Mouse (Mus musculus) neural tube, embryonic 10.5 days (tissue): ENCODE results near the gene Gba.
"Not testable (repeated sequence)": the region's sequence is repeated elsewhere in the genome, so short reads cannot be mapped to it uniquely, and the experiment has no call there.

Source experiments
- DNase-seq: peaks from one replicate; pipeline ENCODE4 v3.0.0-alpha.2; 2017; ENCODE audit warnings: low spot score; ENCODE audit errors: extremely low spot score

The Gba gene

DNA sequence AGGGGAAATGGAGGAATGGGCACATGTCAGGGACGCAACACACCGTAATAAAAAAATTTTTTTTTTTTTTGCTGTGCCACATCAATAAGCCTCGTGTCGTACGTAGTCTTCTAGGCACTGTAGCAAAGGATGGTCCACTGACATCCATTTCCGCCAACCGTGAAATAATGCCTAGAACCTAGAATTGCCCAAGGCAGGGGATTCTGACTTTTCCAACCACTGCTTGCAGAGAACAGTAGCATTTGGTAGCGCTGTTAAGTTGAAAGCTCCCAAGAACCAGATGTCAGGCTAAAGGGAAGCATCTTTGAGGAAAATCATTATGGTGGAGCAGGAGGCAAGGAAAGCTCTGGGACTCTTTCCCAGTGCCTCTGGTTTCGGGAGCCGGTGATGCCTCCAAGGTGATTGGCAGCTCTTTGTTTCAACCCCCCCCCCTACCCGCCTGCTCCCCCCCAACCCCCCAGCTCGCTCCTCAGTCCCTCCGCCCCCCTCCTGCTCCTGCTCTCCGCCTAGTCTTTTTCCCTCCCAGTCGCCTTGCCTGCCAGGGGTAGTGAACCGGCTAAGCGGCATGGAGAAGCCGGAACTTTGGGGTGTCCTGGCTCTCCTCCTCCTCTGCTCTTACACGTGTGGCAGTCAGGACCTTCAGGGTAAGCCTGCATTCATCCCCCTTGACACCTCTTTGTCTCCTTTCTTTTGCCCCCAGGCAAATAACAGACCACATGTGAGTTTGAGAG lies 12.1 kb downstream of the Gba start, which contains the start of gene Thbs3:
Gene Thbs3, plus strand, starts transcription at position 500 of the 731 bp plus-strand sequence.
- peak; percentile 58 for DNase-seq

DNA sequence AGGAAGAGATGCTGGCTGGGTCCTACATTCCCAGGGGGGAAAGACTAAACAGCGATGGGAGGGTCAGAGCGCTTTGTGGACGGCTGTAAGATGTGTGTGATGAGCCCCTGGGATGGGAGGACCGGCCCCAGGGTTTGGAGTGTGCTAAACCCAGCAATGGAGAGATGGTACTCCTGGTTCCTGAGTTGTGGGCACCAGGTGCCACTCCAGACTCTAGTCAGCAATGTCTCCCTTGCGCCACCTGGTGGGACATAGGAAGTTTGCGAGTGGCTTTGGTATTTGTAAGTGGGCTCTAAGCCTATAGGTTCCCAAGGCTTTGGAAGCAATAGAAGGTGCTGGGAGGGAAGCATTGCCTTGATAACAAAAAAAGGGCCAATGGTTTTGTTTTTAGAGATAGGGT lies 13.1 kb downstream of the Gba start:
- DNase-seq, result peak; percentile 86

DNA sequence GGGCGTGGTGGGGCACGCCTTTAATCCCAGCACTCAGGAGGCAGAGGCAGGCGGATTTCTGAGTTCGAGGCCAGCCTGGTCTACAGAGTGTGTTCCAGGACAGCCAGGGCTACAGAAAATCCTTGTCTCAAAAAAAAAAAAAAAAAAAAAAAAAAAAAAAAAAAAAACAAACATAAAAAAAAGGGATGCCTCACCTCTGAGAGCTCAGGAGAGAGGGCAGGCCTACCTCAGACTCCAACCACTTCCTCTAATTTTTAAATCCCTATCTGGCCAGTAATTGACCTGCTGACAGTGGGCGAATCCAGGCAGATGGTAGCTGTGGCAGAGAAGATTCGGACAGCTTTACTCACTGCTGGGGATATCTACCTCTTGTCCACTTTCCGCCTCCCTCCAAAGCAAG lies 13.7 kb downstream of the Gba start:
- DNase-seq, result not testable (repeated sequence)

DNA sequence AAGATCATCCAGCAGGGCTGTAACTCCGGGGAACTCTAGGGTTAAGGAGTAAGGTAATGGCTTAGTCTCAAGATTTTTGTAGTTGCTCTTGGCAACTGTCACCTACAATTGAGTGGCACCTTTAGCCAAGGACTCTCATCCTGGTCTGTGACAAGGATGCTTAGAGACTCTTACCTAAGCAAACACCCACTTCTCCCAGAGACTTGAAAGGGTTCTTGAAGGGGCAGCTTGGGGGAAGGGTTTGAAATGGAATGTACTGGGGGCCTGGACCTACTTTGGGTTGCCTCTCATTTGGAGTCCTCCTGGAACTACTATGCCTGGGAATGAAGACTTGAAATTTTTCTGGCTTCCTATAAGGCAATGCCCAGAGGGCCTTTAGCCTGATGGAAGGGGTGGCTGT lies 15.5 kb downstream of the Gba start:
- no peak for DNase-seq

DNA sequence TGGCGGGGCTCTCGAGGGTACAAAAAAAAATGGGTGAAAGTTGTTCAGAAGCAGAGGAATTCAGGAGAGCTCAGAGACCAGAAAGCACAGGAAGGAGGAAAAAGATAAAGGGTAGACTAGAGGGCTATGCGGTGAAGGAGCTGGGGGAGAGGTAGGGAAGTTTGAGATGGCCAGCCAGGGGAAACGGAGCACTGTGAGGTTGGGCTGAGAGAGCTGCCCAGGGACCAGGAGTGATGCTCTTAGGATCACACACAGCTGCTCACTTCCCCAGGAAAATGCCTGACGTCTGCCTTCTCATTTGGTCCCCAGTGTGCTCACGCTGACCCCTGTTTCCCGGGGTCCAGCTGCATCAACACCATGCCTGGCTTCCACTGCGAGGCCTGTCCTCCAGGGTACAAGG lies 16.8 kb downstream of the Gba start:
- no peak for DNase-seq

DNA sequence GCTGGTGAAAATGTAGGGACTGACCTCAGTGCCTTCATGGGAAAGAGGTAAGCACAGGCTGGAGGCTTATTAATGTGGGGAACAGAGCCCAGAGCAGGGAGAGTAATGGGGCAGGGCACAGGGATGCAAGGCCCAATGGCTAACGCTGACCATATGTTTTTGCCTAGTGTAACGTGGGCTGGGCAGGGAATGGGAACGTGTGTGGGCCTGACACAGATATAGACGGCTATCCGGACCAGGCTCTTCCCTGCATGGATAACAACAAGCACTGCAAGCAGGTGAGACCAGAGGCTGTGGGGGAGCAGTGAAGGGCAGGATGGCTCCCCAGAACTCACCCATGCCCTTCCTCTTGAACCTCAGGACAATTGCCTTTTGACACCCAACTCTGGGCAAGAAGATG lies 18.4 kb downstream of the Gba start:
- no peak for DNase-seq

DNA sequence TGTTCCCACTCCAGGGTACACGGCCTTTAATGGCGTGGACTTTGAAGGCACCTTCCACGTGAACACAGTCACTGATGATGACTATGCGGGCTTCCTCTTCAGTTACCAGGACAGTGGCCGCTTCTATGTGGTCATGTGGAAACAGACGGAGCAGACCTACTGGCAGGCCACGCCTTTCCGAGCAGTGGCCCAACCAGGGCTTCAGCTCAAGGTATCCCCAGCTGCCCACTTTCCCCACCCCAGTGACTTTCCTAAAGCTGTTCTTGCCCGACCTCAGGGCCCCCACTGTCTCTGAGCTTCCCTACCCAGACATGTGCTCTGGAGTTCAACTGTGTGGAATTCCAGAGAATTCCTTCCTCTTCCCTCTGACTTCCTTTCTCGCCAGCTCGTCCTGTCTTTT lies 22.1 kb downstream of the Gba start:
- no peak for DNase-seq

DNA sequence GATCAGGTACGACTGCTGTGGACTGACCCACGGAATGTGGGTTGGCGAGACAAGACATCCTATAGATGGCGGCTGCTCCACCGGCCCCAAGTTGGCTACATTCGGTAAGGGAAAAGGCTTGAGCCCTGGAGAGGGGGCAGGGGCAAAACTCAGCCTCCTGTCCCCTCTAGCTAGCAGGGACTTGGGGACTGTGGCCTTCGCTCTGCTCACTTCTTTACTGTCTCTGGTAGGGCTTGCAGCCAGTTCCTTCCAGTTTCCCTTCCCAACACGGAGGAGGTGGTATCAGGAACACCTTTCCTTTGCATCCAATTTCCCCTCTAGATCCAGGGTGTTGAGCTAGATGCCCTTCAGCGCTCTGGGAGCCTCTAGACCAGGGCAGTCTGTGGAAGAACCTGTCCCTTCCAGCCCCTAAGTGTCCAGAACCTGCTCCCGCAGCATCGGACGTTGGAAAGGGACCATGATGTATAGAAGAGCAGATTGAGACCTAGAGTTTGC lies 22.6 kb downstream of the Gba start:
- no peak for DNase-seq

DNA sequence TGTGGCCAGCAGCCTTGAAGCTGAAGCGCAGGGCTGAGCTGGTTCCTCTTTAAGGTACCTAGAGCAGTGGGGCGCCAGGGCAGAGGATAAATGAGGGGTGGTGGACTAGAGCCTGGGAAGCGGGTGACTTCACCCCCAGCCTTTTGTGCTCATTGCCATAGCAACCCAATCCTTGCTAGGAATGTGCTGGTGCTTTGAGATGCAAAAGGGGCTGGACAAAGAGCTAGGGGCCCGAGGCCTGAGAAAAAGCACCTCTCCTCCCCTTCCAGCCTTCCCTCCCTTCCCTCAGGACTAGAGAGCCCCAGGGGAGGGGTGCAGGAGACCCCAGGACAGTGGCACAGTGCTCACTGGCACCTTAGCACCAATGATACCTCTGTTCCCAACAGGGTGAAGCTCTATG lies 23.2 kb downstream of the Gba start:
- peak; percentile 68 for DNase-seq

DNA sequence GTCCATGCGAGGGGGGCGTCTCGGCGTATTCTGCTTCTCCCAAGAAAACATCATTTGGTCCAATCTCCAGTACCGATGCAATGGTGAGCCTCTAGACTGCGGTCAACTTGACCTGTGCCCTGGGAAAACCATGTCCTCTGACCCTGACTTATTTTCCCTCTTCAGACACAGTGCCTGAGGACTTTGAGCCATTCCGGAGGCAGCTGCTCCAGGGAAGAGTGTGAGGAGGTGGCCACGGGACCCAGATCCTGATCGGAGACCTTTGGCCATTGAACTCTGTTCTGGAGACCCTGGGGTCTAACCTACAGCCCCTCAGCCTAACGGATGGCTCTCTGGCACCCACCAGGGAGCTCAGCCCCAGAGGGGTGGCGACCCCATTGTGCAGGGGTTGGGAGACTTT lies 23.6 kb downstream of the Gba start:
- peak; percentile 52 for DNase-seq

DNA sequence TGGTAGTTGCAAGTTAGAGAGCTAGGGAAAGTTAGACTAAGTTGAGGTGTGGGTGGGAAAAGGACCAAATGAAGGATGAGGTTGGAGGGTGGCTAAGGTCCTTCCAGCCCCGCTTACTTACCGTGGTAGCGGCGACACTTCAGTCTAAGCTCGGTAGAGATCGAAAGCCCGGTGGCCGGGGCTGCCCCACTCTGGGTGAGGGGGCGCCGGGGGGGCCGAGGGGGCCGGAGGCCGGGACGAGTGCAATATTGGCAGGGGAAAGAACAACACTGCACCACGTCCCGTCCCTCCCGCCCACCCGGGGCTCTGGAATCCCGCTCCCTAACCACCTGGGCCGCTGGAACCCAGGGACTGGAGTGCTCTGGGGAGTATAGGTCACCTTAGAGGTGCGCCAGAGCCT lies 24.2 kb downstream of the Gba start, which contains the start of gene Mtx1:
Gene Mtx1, minus strand, starts transcription at position 189 of the 400 bp plus-strand sequence.
- no peak for DNase-seq

DNA sequence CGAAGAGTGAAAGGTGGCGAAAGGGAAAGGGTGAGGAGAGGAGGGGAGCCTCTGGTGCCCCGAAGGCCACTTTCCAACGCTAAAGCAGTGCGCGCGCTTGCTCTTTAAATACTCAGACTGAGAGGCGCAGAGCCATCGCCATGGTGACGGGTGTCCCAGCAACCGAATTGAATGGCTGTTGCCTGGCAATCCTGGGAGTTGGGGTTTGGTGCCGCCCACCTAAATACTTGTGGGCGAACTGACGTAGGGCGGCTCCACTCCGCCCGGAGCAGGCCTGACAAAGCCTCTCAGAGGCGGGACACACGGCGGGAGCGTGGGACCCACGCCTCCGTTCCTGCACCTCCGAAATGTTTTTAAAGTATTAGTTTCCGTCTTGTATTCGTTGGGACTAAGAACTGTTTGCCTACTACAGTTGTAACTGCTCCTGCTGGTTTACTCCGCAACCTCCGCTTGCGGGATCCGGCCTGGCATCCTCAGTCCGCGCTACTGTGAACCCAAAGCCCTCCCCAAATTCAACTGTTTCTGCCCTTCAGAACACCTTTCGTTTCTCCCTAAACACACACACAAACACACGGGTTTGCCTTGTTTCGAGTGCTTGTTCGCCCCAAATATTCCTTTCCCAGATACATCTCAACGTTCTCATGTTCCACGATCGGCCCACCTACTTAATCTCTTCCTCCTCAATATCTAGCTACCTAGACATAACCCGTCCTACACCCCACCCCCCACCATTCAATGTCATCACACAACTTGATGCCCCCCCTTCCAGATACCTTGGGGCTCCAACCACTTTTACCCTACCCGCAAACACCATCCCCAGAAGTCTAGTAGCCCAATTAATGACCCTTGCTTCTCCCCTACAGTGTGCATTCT lies 24.8 kb downstream of the Gba start:
- DNase-seq, result peak; percentile 97

DNA sequence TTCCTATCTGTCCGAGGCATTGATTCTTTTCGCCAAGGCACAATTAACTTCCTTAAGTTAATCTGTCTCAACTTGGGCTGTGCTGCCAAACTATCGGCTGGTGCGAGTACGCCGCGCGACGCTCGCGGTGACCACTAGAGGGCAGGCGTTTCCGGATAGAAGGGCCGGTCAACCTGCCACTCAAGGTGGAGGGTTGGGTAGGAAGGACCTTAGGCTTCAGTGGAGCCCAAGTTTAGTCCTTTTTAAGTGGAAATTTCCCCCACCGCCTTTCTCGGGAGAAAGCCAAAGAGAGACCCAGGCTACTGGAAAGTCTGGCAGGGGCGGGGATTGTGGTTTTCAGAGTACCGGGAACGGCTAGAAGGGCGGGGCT lies 25.4 kb downstream of the Gba start:
- peak; percentile 90 for DNase-seq

DNA sequence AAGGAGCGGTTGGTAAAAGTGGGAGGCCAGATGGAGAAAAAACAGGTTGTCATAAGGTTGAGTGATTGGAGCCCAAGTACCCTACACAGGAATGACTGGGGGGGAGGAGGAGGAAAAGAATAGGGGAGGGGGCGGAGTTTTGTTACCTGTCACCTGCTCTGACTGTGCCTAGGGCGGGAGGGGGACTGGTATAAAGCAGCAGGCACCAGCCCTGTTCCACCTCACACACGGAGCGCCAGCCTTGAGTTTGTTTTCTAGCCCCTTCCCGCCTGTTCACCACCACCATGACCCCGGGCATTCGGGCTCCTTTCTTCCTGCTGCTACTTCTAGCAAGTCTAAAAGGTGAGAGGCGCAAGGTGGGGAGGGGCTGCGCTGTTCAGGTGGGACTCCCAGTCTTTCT lies 26.1 kb downstream of the Gba start, which contains the start of gene Muc1:
Gene Muc1, plus strand, starts transcription at position 222 of the 400 bp plus-strand sequence.
- no peak for DNase-seq

DNA sequence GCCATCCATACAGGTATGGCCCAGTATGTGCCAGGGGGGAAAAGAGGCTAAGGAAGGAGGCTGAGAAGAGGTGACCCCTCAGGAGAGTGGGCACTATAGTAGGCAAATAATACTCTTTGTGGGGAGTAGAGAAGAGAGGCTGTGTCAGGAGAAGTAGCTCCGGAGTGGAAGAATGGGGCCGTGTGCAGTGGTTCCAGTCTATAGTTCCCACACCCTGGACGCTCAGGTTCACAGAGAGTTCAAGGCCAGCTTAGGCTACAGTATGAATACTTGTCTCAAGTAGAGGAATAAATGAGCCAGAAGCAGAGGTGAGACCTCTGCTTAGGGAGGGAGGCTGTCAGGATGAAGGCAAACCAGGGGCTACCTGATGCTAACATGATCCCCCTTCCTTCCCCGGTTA lies 26.5 kb downstream of the Gba start:
- DNase-seq, result no peak

DNA sequence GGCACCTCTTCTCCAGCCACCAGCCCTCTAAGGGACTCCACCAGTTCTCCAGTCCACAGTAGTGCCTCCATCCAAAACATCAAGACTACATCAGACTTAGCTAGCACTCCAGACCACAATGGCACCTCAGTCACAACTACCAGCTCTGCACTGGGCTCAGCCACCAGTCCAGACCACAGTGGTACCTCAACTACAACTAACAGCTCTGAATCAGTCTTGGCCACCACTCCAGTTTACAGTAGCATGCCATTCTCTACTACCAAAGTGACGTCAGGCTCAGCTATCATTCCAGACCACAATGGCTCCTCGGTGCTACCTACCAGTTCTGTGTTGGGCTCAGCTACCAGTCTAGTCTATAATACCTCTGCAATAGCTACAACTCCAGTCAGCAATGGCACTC lies 27.8 kb downstream of the Gba start:
- DNase-seq, result no peak

DNA sequence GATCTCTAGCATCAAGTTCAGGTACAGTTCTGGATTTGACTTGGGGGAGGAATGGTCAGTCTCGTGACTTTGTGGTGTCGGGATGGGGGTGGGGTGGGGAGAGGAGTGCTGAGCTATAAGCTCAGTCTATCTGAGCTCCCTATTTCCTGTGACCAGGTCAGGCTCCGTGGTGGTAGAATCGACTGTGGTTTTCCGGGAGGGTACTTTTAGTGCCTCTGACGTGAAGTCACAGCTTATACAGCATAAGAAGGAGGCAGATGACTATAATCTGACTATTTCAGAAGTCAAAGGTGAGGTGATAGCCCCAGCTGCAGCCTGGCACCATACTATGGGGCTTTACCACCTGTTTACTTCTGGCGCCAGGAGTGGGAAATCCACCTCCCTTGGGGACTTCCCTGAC lies 28.6 kb downstream of the Gba start:
- no peak for DNase-seq

DNA sequence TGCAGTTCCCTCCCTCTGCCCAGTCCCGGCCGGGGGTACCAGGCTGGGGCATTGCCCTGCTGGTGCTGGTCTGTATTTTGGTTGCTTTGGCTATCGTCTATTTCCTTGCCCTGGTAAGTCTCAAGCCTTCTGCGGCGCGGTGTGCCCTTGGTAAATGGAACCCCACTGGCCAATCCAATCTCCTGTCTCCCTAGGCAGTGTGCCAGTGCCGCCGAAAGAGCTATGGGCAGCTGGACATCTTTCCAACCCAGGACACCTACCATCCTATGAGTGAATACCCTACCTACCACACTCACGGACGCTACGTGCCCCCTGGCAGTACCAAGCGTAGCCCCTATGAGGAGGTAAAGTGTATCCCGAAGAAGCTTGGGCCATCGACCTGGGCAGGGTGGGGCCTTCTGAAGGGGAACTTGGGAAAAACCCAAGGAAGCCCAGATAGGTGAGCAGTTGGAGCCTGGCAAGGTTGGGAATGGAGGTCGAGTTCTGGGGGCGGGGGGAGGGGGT lies 29.1 kb downstream of the Gba start:
- no peak for DNase-seq

DNA sequence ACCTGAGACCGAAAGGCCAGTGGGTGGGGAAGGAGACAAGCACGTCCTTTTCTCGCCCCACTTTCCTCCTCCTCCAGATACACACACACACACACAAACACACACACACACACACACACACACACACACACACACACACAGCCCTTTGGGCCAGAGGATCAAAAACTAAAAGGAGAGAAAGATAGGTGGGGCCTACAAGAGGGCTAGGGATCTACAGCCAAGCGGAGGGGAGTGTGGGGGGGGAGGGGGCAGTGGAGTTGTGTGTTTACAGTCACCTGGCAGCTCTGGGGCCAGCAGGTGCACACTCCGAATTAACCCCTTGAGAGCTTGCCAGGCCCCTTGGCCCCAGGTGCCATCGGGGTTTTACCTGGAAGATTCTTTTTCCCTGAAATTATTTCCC lies 29.9 kb downstream of the Gba start:
- no peak for DNase-seq

DNA sequence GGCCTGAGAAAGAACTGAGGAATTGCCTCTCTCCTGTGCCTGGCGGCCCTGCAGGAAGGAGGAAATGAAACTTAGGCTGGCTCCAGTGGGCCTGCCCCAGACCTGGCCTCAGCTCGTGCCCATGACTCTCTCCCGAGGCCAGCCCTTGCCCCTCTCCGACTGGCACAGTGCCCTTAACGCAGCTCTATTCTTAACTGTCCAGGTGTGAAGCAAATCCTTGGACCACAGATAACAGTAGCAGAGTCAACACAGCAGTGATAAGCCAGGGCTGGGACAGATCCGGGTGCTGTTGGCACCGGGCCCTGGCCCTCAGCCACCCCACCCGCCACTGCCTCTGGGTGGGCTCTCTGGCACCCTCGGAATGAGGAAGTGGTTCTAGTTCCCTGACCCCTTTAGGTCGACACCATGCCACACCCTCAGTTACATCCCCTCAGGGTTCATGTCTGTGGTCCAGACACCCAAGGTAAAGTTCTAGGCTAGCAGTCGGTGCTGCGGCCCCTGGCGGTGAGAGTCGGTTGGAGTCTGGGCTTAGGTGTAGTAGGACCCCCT lies 30.9 kb downstream of the Gba start:
- no peak for DNase-seq

DNA sequence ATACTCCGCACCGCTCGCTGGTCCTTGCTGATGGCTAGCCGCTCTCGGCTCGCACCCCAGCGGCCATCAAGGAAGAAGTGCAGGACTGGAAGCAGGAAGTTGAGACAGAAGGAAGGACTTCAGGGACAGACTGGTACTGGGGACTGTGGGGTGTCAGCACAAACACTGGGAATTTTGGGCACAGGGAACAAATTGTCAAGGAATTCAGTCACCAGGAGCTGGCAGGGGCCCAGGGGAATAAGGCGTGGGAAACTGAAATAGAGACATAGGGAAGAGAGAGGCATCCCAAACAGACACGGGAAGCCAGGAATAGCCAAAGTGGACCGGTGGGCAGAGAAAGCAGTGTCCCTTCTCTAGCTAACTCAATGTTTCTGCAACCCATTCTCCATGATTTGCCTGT lies 33.8 kb downstream of the Gba start:
- DNase-seq, result no peak

DNA sequence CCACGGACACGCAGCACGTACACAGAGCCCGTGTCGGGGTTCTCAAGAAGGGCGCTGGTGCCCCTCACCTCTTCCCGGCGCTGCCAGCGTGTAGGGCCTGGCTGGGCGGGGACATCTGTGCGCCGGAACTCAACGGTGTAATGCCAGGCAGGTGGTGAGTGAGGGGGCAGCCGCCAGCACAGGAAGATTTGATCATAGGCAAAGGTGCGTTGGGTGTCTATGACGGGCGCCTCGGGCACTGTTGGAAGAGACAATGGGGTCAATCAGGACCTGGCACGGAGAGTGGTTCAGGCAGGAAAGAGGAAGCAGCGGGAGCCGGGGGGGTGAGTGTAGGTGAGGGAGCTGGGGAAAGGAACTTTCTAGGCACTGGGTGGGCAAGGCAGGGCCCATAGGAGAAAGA lies 35.0 kb downstream of the Gba start:
- no peak for DNase-seq
